Mouse (Mus musculus) kidney, postnatal 0 days (tissue): ENCODE data around the gene Nr1i3. TPM values are rescaled to one million over a fixed set of nuclear protein-coding genes. Genes with fewer than 3 reads are reported as not detected.

Source experiments
- ATAC-seq: fragments of 200-750 bp; cut with Nextera tagmentation; replicated peaks from 2 replicates; pipeline ENCODE4 v1.8.0; 2017; ENCODE audit warnings: low read depth, moderate number of reproducible peaks, moderate TSS enrichment, moderate library complexity; ENCODE audit not compliant: low FRiP score
- DNase-seq: peaks from one replicate; pipeline ENCODE4 v3.0.0-alpha.2; 2016; ENCODE audit warnings: low spot score
- H3K27ac ChIP-seq: fragments of 300-500 bp; sonication (generic); 2 replicates; pipeline ENCODE4 v1.5.1; 2014; ENCODE audit warnings: mild to moderate bottlenecking
- H3K27me3 ChIP-seq: fragments of 300-500 bp; sonication (generic); 2 replicates; pipeline ENCODE4 v1.6.1; 2014; ENCODE audit warnings: low read length, mixed read lengths; ENCODE audit not compliant: insufficient read depth
- H3K36me3 ChIP-seq: fragments of 300-500 bp; sonication (generic); 2 replicates; pipeline ENCODE4 v1.6.1; 2014; ENCODE audit warnings: low read length, mixed read lengths; ENCODE audit not compliant: insufficient read depth
- H3K4me1 ChIP-seq: fragments of 300-500 bp; sonication (generic); replicated peaks from 2 replicates; pipeline ENCODE4 v1.6.1; 2014; ENCODE audit warnings: antibody characterized with exemption, low read length, mixed read lengths; ENCODE audit not compliant: insufficient read depth
- H3K4me2 ChIP-seq: fragments of 300-500 bp; sonication (generic); 2 replicates; pipeline ENCODE4 v1.6.1; 2014; ENCODE audit warnings: mild to moderate bottlenecking, low read length, moderate library complexity, mixed read lengths
- H3K4me3 ChIP-seq: fragments of 300-500 bp; sonication (generic); replicated peaks from 2 replicates; pipeline ENCODE4 v1.5.1; 2014; ENCODE audit warnings: low read depth, low read length
- H3K9ac ChIP-seq: fragments of 300-500 bp; sonication (generic); 2 replicates; pipeline ENCODE4 v1.6.1; 2014; ENCODE audit warnings: low read depth, low read length
- H3K9me3 ChIP-seq: fragments of 300-500 bp; sonication (generic); replicated peaks from 2 replicates; pipeline ENCODE4 v1.6.1; 2016; ENCODE audit warnings: low read length, inconsistent platforms, mixed read lengths
- CTCF ChIP-seq: IDR thresholded peaks from 2 replicates; pipeline ENCODE4 v1.5.1; 2016; ENCODE audit warnings: antibody characterized with exemption, low read depth, mild to moderate bottlenecking, moderate library complexity
- WGBS: fragments of 180-500 bp; shearing (Covaris S2); extraction: QIAGEN DNeasy Blood & Tissue Kit; methylation state at CpG from one replicate; pipeline ENCODE4 v1.1.7; 2014; 5-methylcytosine and 5-hydroxymethylcytosine counted together
- polyA plus RNA-seq: library from polyadenylated mRNA; unstranded; fragments of >200 nt; fragmentation: Nextera tagmentation; extraction: Ambion mirVana; gene quantifications from 2 replicates; pipeline ENCODE4 v1.2.1, GENCODE M21; 2015

The Nr1i3 gene
- polyA plus RNA-seq, 1 experiment from 2014 or later, result 1.7 TPM

GRCm38 (mm10) chr1:171247916-171248315 lies 34.1 kb downstream of the Nr1i3 start:
- no peaks in the 10 kb centered on the region for H3K27me3 ChIP-seq
- peaks cover 38% of the 10 kb centered on the region for H3K4me1 ChIP-seq
- no peaks in the 10 kb centered on the region for H3K9me3 ChIP-seq
- H3K9ac ChIP-seq, result no peak overlapping the region
- no peak for TF ChIP-seq CTCF
- H3K27ac ChIP-seq, result peak overlapping the region; percentile 75
- no peak overlapping the region for H3K4me3 ChIP-seq
- DNase-seq (no peak), ATAC-seq (no peak)
- WGBS, result 15% methylated on average over 4 of the region's 4 CpGs
- peak overlapping the region; percentile 55 for H3K4me2 ChIP-seq
- peaks cover 10% of the 10 kb centered on the region; the same call in 1 of the 2 replicates for H3K36me3 ChIP-seq

- TF ChIP-seq CTCF, result no peak
- WGBS, result 44% methylated on average over 3 of the region's 3 CpGs
These were observed 34.8 kb downstream of the Nr1i3 start for GRCm38 (mm10) chr1:171248386-171249226.

DNA sequence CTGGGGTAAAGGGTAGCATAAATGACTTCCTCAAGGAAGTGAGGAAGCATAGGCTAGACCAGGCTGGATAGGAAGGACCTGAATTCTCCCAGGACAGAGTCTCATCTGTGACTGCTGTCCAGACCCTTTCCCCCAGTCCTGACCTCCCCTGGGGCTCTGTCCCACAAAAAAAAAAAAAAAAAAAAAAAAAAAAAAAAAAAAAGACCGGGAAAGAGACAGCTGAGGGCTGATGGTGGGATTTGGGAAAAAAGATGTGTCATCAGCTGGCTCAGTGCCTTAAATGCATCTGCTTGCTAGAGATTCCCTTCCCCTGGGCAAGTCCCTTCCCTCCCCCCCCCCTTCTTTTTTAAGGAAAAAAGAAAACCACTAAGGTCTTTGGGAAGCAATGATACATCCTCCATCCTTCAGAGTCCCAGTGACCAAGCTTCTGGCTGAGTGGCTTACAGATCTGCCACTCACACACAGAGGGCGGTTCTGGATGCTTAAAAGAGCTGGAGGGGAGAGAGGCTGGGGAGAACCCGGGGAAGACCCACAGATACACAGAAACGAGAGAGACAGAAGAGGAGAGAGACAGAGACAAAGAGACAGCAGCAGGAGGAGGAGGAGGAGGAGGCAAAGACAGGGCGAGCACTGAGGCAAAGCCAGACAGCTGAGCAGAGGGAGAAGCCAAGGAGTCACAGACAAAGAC lies 36.3 kb downstream of the Nr1i3 start, which contains the start of gene Adamts4:
TSS of gene Adamts4 (plus strand) at position 509 of the 688 bp plus-strand sequence.
- Histone ChIP-seq H3K4me3 (peak within 1 kb of the TSS; percentile 33), H3K4me1 (peaks cover 38% of the 10 kb centered on the region), H3K27ac (peak within 1 kb of the TSS; percentile 86), H3K9ac (peak within 1 kb of the TSS; percentile 60), H3K27me3 (no peaks in the 10 kb centered on the region), H3K9me3 (no peaks in the 10 kb centered on the region), H3K4me2 (peak within 1 kb of the TSS; percentile 75), H3K36me3 (0 out of 2 replicates have a peak, but pooled peaks cover 4% of the 10 kb centered on the region)
- WGBS, result 18% methylated on average over 5 of the region's 5 CpGs
- ATAC-seq (no peak), DNase-seq (peak; percentile 87)
- TF ChIP-seq CTCF, result no peak

More at GRCm38 (mm10) chr1:171248386-171249226, 34.8 kb downstream of the Nr1i3 start:
- H3K36me3 ChIP-seq, result 0 out of 2 replicates have a peak, but pooled peaks cover 4% of the 10 kb centered on the region
- no peak overlapping the region for H3K4me3 ChIP-seq
- H3K4me2 ChIP-seq, result no peak overlapping the region
- no peaks in the 10 kb centered on the region for H3K9me3 ChIP-seq
- H3K4me1 ChIP-seq, result peaks cover 38% of the 10 kb centered on the region
- no peak overlapping the region for H3K9ac ChIP-seq
- H3K27me3 ChIP-seq, result no peaks in the 10 kb centered on the region
- DNase-seq (peak; percentile 61), ATAC-seq (no peak)
- H3K27ac ChIP-seq, result peak overlapping the region; percentile 75

- 6% methylated on average over 26 of the region's 26 CpGs for WGBS
- ATAC-seq (no peak), DNase-seq (no peak)
- H3K4me2 ChIP-seq, result peak within 1 kb of the TSS; percentile 75
- no peaks in the 10 kb centered on the region for H3K9me3 ChIP-seq
- peak within 1 kb of the TSS; percentile 60 for H3K9ac ChIP-seq
- peak within 1 kb of the TSS; percentile 86 for H3K27ac ChIP-seq
- peak within 1 kb of the TSS; percentile 33 for H3K4me3 ChIP-seq
- no peak for TF ChIP-seq CTCF
- no peaks in the 10 kb centered on the region for H3K27me3 ChIP-seq
- no peaks in the 10 kb centered on the region for H3K36me3 ChIP-seq
- H3K4me1 ChIP-seq, result peaks cover 34% of the 10 kb centered on the region
These were observed 37.2 kb downstream of the Nr1i3 start, which contains the start of gene Ndufs2 for GRCm38 (mm10) chr1:171250680-171251593. Ndufs2 (minus strand) TSS chr1:171251388.

DNA sequence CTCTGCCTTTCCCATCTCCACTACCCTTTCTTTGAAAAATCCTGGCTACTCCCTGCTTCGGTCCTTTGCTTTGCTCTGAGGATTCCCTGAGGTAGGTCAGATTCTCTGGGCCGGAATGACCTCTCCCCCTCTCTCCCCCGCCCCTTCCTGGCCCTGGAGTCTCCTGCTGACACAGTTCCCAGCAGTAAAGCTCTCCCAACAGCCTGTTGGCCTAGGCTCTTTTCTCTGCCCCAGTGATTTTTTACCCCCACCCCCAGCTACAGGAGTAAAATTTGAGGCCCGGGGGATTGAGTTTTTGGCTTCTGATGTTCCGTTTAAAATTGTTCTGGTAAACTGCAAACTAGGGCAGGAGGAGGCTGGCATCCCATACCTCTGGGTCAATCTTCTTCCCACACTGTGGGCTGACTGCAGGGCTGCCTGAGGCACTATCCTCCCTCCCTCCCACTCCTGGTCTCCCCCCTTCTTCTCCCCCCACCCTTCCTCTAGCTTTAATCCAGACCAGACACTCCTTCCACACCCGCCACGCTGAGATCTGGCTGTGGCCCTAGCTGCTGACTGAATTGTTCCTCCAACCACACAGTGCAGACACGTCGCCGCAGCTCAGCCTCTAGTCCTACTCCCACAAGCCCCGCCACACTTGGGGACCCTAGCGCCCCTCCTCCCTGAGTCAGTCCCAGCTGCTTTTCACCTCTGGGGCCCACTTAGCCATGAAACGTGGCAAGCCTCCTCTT lies 38.0 kb downstream of the Nr1i3 start:
- WGBS, result 4% methylated on average over 13 of the region's 13 CpGs
- Histone ChIP-seq H3K27me3 (no peaks in the 10 kb centered on the region), H3K9me3 (no peaks in the 10 kb centered on the region), H3K4me2 (peak overlapping the region; percentile 75), H3K4me3 (peak overlapping the region; percentile 33), H3K36me3 (no peaks in the 10 kb centered on the region), H3K27ac (peak overlapping the region; percentile 86), H3K9ac (peak overlapping the region; percentile 60), H3K4me1 (peaks cover 30% of the 10 kb centered on the region)
- DNase-seq (peak; percentile 68), ATAC-seq (0 out of 2 replicates have a peak, but pooled peaks have one; percentile 9)
- TF ChIP-seq CTCF, result no peak
